Mouse (Mus musculus): ENCODE data around the gene Ciz1. TPM values are rescaled to one million over a fixed set of nuclear protein-coding genes. Genes with fewer than 3 reads are reported as not detected.
"Not testable (repeated sequence)": the region's sequence is repeated elsewhere in the genome, so short reads cannot be mapped to it uniquely, and the experiment has no call there.

Ciz1 gene
- polyA plus RNA-seq, 1 experiment: 164 TPM

DNA sequence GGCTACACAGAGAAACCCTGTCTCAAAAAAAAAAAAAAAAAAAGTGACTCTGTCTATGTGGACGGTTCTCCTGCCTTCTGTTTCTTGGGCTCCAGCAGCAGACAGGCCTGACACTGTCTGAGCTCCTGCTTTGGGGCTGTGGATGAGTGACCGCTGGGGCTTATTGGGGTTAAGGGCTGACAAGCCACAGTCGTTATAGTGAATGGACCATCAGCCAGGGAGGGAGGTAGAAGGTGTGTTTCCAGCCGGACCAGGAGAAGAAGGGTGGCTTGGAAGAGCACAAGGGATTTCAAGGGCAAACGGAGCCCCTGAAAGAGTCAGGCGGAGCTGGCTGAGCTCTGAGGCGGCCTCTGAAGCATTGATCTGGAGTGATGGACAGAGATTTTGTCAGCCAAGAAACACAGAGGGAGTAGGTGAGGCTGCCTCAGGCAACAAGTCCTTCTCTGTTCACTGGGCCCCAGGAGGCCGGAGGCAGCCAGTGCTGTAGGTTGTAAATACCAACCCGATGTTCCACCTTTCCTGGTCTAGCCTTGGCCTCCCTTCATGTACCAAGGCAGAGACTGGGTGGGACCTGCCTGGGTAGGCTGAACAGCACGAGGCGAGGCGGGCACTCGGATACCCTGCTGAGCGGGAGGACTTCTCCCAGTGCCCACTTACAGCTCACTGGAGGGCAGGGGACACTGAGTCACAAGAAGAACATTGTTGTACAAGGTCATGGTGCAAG, 7.4 kb upstream of the Ciz1 start:
- DNase-seq (ENCODE audit: extremely low spot score in 1 of 2, low spot score in 1 of 2): no peak

DNA sequence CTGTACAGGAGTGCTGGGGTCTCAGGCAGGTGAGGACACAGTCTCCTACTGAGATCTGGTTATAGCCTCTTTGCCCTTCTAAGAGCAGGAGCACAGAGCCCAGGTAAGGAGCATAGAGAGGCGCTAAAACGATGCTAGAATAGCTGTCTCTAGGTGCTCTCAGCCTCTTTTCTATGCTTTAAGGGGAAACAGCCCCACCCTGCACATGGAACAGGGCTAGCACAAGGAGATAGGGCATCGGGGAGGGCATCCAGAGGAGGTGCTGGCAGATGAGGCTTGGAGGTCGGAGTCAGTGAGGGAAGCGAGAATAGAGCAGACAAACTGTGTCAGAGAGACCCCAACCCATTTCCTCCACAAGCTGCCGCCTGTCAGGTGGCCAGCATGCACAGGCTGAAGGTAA, 5.1 kb upstream of the Ciz1 start:
- no peak for DNase-seq (ENCODE audit: extremely low spot score in 1 of 2, low spot score in 1 of 2)

DNA sequence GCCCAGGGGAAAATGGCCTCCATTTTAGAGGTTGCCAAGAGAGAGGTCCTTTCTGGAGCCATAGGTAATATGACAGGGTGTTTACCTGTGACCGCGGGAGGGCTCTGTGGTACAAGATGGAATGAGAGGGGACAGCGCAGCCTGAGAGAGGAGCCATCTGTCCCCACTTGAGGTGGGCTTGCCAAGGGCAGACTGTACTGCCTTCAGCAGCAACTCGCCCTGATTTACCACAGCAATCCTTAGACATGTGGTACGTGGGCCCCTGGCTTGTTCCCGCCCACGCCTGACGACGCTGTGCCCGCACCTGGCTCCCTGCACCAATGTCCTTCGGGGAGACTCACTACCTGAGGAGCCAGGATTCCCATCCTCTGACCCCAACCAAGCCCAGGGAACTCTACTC, 3.8 kb upstream of the Ciz1 start:
- DNase-seq (ENCODE audit: extremely low spot score in 1 of 2, low spot score in 1 of 2): no peak

DNA sequence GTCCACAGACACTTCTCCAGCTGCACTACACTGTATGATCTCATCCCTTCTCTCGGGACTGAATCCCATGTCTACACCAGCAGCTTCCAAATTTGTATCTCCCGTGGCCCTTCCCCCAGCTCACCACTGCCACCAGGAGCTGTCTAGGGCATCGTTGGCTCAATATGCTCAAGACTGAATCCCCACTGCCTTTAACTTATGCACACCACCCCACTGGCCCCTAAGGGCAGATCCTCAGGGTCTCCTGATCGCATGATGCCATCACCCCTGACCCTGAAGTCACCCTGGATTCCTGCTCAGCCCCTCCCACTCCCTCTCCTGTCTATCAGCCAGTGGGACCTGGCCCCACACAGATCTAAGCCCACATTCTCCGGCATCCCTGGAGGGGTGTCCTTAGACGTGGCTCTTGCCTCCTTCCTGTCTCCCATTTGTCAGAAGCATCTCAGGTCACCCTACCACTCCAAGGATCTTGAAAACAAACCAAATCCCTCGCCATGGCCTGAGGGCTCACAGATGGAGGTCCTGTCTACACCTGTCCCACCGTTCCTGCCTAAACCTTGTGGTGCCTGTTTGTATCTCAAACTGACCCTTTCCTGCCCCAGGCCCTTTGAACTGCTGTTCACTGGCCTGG, 2.4 kb upstream of the Ciz1 start:
- DNase-seq (ENCODE audit: extremely low spot score in 1 of 2, low spot score in 1 of 2): peak in 1 of 2 experiments; percentile 55

DNA sequence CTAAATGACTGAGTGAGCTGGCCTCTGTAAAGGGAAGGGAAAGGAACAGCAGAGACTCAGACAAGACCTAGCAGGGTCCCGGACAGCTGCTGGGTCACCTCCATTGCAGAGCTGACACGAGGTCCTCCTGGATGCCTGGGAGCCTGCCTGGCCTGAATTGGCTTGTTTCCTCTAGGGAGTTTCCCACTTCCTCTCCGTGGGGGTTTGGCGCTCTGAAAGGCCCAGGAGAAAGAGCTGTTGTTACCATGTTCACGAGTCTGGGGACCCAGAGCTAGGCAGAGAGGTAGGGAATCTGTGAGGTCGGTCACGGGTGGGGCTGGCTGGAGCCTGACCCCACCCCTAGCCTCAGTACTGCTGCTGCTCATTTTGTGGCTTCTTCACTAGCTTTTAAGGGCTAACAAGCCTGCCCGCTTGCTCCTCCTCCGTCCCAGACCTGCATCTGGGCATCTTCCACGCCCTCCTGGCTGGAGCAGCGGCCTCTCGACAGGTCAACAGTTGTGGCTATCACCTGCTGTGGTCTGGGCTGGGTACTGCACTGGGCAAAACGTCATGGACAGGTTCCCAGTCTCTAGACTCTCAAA, 1.6 kb upstream of the Ciz1 start:
- no peak for DNase-seq (ENCODE audit: extremely low spot score in 1 of 2, low spot score in 1 of 2)

DNA sequence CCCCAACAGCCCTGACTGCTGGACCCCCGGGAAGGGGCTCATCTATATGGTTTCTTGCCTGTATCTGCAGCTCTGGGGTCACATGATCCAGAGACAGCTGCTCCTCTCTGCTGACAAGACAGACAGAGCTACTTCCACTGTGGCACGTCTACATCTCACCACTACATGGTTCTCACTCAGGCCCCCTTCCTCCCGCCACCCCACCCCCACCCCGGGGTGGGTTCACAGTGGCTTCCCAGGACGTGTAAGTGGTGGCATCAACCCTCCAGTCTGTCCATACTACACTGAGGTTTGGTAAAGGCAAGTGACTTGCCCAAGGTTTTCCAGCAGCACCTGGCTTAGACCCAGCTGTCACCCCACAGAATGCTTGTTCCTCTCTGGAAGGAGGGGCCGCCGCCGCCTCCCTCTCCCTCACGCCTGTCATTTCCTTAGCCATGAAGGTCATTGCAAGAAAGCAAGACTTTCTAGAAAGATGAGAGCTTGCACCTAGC, 611 bp upstream of the Ciz1 start:
- DNase-seq (ENCODE audit: extremely low spot score in 1 of 2, low spot score in 1 of 2): no peak

DNA sequence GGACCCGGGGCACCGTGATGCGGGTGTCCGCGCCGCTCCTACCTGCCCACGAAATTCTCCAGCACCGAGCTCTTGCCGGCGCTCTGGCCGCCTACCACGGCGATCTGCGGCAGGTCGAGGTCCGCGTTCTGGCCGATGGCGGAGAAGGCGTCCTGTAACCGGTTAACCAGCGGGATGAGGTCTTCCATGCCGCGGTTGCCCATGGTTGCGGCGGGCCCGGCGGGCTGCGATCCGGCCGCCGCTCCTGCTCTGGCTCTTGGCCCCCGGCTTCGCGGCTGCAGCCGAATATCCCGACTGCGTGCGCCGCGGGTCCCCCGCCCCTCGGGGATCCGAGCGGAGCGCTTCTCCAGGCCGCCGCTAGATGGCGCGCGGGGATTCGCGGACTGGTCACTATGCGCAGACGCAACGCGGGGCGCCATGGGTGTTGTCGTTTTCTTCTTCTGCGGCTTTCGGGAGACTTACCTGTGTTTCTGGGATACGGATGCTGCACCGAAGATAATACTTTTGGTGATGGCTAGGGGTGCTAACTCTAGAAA, 948 bp downstream of the Ciz1 start, which contains the start of gene Dnm1:
Gene Dnm1 (minus strand): TSS at position 332 of the 536 bp plus-strand sequence.
- DNase-seq (ENCODE audit: extremely low spot score in 1 of 2, low spot score in 1 of 2): peak; percentile 85 to 97

DNA sequence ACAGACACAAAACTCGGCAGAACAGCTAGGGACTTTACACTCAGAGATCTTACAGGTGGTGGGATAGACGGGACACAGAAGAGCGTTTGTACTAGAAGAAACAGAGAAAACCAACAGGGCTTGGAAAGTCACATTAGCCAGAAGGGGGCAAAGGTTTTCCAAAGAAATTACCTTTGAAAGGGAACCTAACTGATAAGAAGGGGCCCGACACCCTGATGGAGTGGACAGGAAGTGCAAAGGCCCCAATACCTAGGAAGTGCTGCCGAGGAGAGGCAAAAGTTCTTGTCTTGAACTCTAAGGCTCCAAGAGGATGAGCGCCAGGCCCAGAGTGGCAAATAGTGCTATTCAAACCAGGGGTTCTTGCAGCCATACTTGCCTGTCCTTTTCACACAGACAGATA, 1.7 kb downstream of the Ciz1 start:
- no peak for DNase-seq (ENCODE audit: extremely low spot score in 1 of 2, low spot score in 1 of 2)

DNA sequence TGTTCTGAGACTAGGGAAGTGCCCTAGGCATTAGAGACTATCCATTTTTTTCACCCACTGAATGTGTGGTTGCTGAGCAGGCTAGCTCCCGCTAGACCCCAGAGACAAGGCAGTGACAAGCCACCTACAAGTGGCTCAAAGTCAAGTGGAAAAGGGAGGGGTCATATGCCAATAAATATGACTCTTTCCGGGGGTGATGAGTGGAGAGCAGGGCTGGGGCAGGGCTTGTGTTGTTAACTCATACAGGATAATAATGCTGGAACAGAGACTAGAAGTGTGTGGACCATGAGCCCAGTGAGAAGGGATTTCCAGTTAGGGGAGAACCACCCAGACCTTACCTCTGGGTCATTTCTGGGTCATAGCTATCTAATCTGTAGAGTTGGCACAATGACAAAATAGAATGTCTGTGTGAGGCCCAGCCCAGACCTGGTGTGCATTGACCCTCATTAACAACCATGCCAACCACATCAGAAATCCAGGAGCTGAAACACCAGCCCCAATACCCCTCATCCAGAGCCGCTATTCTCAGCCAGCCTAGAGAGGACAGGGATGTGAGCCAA, 2.3 kb downstream of the Ciz1 start:
- DNase-seq (ENCODE audit: extremely low spot score in 1 of 2, low spot score in 1 of 2): no peak

DNA sequence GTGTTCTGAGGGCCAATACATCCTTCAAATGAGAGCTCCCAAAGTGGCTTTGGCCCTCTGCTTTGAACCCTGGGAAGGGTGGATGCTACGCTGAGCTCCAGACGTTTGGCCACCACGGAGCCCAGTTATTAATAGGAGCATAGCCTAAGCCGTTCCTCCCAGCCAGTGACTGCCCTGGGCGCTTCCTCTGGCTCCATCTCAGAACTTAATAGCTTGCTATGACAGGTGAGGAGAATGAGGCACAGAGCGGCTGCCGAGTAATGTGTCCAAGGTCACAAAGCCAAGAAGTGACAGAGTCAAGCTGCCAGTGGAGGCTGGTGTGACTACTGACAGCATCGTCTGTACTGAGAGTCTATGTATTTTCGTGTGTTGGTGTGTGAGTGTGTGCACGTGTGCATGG, 4.1 kb downstream of the Ciz1 start:
- no peak for DNase-seq (ENCODE audit: extremely low spot score in 1 of 2, low spot score in 1 of 2)

DNA sequence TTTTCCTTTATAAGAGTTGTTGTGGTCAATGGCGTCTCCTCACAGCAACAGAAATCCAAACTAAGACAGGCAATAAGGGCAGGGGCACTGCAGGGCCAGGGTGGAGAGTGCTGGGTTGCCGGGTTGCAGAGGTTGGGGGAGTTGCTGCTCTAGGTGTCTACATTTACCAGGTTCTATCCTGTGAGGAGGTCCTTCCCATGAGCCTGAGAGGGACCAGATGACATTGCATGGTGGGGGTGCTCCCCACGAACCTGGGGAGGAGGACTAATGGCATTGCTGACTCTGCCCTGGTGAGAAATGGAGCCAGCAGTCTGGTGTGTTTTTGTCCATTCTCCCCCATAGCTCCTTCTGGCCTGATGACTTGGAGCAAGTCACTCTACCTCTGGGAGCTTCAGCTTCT, 5.6 kb downstream of the Ciz1 start:
- DNase-seq (ENCODE audit: extremely low spot score in 1 of 2, low spot score in 1 of 2): no peak

DNA sequence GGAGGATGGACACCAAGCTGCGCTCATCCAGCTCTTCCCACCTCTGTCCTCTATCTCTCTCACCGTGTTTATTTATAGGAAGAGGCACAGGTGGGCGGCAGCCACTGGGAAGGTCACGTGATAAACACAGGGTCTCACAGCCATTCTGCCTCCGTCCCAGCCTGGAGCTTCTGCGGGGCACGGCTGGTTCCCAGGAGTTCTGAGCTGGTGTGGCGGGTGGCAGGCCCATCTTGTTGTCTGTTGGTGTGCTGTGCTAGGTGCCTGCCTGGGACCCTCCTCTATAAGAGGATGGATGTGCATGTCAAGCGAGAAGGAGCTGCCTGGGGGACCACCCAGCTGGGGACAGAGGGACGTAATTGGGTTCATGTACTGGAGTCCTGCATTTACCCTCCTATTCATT, 6.3 kb downstream of the Ciz1 start:
- no peak for DNase-seq (ENCODE audit: extremely low spot score in 1 of 2, low spot score in 1 of 2)

DNA sequence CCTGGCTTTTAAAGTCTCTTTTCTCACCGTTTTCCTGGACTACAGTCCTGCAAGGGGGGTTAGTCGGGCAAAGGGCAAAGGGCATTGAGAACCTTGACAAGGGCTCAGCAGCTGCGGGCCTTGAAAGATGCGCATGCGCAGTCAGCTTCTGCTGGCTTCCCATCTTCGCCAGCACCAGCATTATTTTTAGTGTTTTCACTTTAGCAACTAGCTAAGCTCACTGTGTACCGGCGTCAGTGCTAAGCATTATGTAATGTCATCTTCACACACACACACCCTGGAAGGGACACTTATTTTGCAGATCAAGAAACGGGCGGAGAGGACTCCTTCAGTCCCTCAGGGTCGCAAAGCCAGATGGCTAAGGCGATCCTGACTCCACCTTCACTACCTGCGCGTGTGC, 8.6 kb downstream of the Ciz1 start:
- DNase-seq (ENCODE audit: extremely low spot score in 1 of 2, low spot score in 1 of 2): peak; percentile 83 to 90

DNA sequence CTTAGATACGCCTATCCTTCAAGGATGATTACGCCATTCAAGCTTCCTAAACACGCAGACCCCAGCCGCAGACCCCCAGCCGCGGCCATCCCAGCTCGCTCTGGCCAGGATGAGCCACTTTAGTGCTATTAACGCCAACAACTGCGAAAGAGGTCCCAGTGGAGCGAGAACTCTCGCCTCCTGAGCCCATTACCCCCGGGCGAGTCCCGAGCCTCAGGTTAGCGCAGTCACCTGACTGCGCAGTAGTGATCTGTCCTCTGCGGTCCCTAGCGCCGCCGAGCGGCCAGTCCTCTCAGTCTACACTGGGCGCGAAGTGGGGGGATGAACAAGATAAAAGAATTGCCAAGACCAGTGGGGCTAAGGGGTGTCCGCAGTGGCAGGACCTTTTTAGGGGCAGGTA, 9.3 kb downstream of the Ciz1 start:
- peak in 1 of 2 experiments; percentile 79 for DNase-seq (ENCODE audit: extremely low spot score in 1 of 2, low spot score in 1 of 2)

DNA sequence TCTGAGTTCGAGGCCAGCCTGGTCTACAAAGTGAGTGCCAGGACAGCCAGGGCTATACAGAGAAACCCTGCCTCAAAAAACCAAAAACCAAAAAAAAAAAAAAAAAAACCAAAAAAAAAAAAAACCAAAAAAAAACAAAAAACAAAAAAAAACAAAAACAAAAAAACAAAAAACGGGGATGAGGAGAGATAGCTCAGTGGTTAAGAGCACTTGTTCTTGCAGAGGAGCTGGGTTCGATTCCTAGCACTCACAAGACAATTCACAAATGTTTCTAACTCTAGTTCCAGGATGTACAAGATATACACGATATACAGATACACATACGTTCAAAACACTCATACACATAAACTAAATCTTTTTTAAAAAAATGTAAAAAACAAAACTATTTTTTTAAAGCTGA, 10.1 kb downstream of the Ciz1 start:
- DNase-seq (ENCODE audit: extremely low spot score in 1 of 2, low spot score in 1 of 2): not testable (repeated sequence)

DNA sequence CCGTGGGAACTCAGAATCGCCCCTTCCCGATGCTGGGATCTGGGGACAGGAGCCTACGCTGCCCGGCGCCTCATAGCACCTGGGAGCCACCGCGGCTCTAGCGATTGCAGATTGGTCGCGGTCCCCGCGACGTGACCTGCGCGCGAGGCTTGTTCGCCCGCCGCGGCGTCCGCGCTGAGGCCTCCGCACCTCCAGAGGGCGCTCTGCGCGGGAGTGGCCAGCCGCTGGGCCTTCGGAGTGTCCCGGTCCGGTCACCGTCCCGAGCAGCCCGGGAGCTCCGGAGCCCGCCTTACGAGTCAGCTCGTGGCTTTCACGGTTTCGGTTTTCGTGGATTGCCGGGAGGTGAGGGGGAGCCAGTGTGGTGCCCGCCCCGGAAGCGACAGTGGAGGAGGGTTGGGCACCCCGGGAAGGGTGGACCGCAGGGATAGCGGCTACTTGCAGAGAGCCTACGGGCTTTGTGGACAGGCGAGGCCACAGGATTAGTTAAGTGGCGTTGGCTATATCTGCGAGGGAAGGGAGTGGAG, 10.8 kb downstream of the Ciz1 start:
- peak in 1 of 2 experiments; percentile 91 for DNase-seq (ENCODE audit: extremely low spot score in 1 of 2, low spot score in 1 of 2)

DNA sequence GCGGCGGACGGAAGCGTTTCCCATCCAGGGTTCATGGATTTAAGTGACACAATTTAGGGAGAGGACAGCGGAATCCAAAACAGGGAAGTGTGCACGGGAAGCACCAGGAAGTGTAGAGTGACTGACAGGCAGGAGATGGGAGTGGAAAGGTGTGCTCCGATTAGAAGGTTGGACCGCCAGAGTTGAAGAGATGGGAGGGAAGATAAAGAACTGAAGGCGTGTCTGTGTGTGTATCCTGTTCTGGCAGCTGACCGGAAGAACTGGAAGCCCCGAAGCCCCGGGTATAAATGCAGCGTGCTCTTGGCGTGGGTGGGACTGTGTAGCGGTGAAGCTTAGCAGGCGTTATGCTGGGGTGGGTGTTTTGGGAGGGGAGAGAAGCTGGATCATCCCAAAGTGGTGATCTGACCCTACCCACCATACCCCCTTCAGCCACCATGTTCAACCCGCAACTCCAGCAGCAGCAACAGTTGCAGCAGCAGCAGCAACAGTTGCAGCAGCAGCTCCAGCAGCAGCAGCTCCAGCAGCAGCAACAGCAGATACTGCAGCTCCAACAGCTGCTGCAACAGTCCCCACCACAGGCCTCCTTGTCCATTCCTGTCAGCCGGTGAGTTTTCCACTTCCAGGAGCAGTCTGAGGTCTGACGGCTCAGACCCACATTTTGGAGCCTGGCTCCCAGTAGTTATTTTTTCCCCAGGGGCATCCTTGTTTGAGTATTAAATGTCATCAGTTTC, 11.4 kb downstream of the Ciz1 start:
- DNase-seq (ENCODE audit: extremely low spot score in 1 of 2, low spot score in 1 of 2): no peak

DNA sequence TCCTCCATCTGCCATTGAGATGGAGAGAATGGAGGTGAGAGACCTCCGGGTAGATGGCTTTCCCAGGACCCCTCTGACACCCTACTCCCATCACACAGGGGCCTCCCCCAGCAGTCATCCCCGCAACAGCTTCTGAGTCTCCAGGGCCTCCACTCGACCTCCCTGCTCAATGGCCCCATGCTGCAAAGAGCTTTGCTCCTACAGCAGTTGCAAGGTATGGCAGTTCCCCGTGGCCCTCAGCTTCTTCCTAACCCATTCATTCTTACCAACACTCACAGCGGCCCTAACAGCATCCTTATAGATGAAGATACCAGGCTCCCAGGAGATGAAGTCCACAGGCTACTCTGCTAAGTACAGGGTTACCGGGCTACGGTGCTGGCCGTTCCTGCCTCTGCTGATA, 12.0 kb downstream of the Ciz1 start:
- no peak for DNase-seq (ENCODE audit: extremely low spot score in 1 of 2, low spot score in 1 of 2)

DNA sequence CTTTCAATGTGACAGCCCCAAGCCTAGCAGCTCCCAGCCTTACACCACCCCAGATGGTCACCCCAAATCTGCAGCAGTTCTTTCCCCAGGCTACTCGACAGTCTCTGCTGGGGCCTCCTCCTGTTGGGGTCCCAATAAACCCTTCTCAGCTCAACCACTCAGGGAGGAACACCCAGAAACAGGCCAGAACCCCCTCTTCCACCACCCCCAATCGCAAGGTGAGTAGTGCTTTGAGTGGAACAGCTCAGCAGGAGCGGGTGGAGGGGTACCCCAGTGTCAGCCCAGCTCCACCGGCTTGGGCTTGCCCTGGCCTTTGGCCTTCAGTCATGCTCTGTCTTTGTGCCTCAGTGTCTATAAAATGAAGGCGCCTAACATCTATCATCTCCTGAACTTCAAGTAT, 15.2 kb downstream of the Ciz1 start:
- DNase-seq (ENCODE audit: extremely low spot score in 1 of 2, low spot score in 1 of 2): no peak

DNA sequence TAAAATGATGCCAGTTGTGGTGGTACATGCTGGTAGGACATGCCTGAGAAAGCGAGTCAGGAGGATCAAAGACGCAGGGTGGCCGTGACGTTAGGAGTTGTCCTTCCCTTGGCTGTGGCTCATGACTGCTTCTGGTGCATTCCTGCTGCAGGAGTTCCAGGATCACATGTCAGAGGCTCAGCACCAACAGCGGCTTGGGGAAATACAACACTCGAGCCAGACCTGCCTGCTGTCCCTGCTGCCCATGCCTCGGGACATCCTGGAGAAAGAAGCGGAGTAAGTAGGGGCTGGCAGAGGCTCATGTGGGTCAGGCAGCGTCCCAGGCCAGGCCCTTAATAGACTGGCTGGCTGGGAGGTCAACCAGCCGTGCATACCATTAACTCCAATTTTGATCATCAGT, 22.1 kb downstream of the Ciz1 start:
- DNase-seq (ENCODE audit: extremely low spot score in 1 of 2, low spot score in 1 of 2): no peak
